Mouse (Mus musculus) granulocyte monocyte progenitor cell, adult 5-6 weeks (primary cell): ENCODE measurements at regions not wholly inside any gene's neighbourhood (a gene's known extent, or its start where the extent isn't known, plus 50 kb on each side); places are given as distances from the start of the nearest gene placed in this dataset.
A peak's percentile ranks its signal among the peaks of the same experiment; 100 is the strongest.

Source experiments
- ATAC-seq: replicated peaks from 2 replicates; pipeline ENCODE4 v1.8.0; 2016; ENCODE audit warnings: mild to moderate bottlenecking, moderate TSS enrichment, inconsistent platforms; ENCODE audit not compliant: poor library complexity, severe bottlenecking

- ATAC-seq: no peak
Observed at GRCm38 (mm10) chr2:179064616-179065015, 377.6 kb upstream of the Cdh4 start.

GRCm38 (mm10) chr2:179069520-179069919 lies 372.7 kb upstream of the Cdh4 start:
- no peak for ATAC-seq

- peak; percentile 79 for ATAC-seq
Observed at GRCm38 (mm10) chr2:179070346-179070745, 371.9 kb upstream of the Cdh4 start.

- ATAC-seq: peak; percentile 50; the same call in 1 of the 2 replicates
Observed at GRCm38 (mm10) chr2:179080462-179081274, 361.6 kb upstream of the Cdh4 start.

GRCm38 (mm10) chr2:179086915-179087314 lies 355.3 kb upstream of the Cdh4 start:
- ATAC-seq: no peak

GRCm38 (mm10) chr2:179091480-179091879 lies 350.8 kb upstream of the Cdh4 start:
- no peak for ATAC-seq

GRCm38 (mm10) chr2:179093996-179094395 lies 348.2 kb upstream of the Cdh4 start:
- no peak for ATAC-seq

- ATAC-seq: no peak
Observed at GRCm38 (mm10) chr2:179095981-179096380, 346.2 kb upstream of the Cdh4 start.

- ATAC-seq: no peak
Observed at GRCm38 (mm10) chr2:179096861-179097260, 345.4 kb upstream of the Cdh4 start.

GRCm38 (mm10) chr2:179099783-179100182 lies 342.4 kb upstream of the Cdh4 start:
- no peak for ATAC-seq

GRCm38 (mm10) chr2:179103114-179103513 lies 339.1 kb upstream of the Cdh4 start:
- ATAC-seq: peak; percentile 68

GRCm38 (mm10) chr2:179112951-179113350 lies 329.3 kb upstream of the Cdh4 start:
- no peak for ATAC-seq

- peak; percentile 76 for ATAC-seq
Observed at GRCm38 (mm10) chr2:179128018-179128417, 314.2 kb upstream of the Cdh4 start.

- ATAC-seq: peak; percentile 96
Observed at GRCm38 (mm10) chr2:179128432-179128831, 313.8 kb upstream of the Cdh4 start.

- ATAC-seq: no peak
Observed at GRCm38 (mm10) chr2:179131004-179131403, 311.2 kb upstream of the Cdh4 start.

- no peak for ATAC-seq
Observed at GRCm38 (mm10) chr2:179142313-179142712, 299.9 kb upstream of the Cdh4 start.

- ATAC-seq: no peak
Observed at GRCm38 (mm10) chr2:179145726-179146125, 296.5 kb upstream of the Cdh4 start.

GRCm38 (mm10) chr2:179146274-179146673 lies 296.0 kb upstream of the Cdh4 start:
- ATAC-seq: no peak

GRCm38 (mm10) chr2:179148194-179148593 lies 294.0 kb upstream of the Cdh4 start:
- ATAC-seq: no peak

- ATAC-seq: no peak
Observed at GRCm38 (mm10) chr2:179148667-179149066, 293.6 kb upstream of the Cdh4 start.

GRCm38 (mm10) chr2:179158881-179159280 lies 283.4 kb upstream of the Cdh4 start:
- no peak for ATAC-seq

- no peak for ATAC-seq
Observed at GRCm38 (mm10) chr2:179163116-179163515, 279.1 kb upstream of the Cdh4 start.
